Mouse (Mus musculus) right cerebral cortex, postnatal 14 days (tissue): Measurements from ENCODE around the gene Ttc12.

Experiments
- DNase-seq: peaks from one replicate; pipeline ENCODE4 v3.0.0; 2022

The Ttc12 gene

GRCm38 (mm10) chr9:49485892-49486311 is at the start of gene Ttc12:
TSS of gene Ttc12 (minus strand) at chr9:49486225.
- DNase-seq, result peak; percentile 53

GRCm38 (mm10) chr9:49534958-49535357 is 48.9 kb upstream of the Ttc12 start:
- DNase-seq, result no peak

DNA sequence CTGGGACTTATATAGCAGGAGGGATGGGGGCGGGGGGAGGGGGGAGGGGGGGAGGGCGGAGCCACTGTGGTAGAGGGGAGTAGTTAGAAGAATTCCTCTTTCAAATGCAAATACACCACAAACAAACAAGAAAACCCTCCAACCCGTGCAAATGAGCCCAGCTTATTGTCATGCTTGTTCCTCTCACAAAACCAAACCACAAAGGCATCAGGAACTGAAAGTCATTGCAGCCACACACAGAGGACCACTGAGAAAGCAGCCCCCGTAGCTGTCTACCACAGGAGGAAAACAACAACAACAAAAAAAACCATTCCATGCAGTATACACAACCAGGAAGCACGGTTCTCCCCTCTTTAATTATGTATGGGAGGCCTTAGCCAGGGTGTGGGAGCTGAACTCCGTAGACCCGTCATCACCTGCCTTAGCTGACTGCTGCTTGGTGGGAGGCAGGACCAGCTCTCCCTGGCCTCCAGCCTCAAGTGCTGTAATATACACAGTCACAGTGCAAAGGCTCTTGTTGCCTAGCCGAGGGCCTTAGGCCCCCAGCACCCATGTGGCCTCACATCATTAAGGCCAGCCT is 48.0 kb upstream of the Ttc12 start:
- DNase-seq, result no peak

GRCm38 (mm10) chr9:49533455-49533854 is 47.4 kb upstream of the Ttc12 start:
- no peak for DNase-seq

- DNase-seq, result no peak
Observed at GRCm38 (mm10) chr9:49531833-49532232, 45.8 kb upstream of the Ttc12 start.

DNA sequence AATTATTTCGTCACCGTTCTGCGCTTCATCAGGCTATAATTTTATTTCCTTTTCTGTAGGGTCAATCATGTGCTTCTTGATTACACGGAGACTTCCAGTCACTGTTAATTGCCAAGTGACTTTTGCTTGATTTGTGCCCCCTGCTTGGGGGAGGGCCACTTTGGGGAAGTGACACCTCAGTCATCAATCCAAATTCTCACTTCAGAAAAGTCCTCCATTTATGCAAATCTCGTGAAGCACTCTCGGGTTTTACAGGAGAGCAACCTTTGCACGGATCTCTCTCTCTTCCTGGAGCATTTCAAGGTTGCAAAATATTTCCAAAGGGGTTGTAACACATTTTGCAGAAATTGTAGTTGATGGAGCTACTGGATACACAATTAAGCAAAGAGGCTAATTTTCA is 45.2 kb upstream of the Ttc12 start:
- no peak for DNase-seq

- no peak for DNase-seq
Observed at GRCm38 (mm10) chr9:49530739-49531138, 44.7 kb upstream of the Ttc12 start.

DNA sequence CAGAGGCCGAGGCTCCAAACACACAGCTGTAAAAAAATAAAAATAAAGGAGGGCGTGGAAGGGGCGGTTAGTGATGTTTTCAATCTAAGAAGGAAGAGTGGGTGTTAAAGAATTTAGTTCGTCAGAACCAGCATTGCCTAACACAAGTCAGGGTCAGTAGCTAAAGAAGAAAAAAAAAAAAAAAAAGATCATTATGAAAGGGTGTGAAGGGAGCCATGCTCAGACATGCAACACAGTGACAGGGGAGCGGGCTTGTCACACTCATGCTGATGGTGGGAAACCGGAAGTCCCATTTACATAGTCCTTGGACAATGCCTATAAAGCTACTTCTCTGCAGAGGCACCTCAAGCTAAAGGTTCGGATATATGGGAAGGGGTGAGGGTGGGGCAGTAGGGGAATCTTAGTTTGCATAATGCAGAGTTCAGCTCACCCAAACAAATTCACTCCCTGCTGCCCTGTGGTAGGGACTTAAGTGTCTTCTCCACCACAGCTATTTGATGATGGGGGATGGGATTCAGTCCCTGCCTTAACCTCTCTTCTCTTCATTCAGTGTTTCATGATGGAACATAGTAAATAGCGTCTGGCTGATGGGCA is 43.4 kb upstream of the Ttc12 start:
- no peak for DNase-seq

DNA sequence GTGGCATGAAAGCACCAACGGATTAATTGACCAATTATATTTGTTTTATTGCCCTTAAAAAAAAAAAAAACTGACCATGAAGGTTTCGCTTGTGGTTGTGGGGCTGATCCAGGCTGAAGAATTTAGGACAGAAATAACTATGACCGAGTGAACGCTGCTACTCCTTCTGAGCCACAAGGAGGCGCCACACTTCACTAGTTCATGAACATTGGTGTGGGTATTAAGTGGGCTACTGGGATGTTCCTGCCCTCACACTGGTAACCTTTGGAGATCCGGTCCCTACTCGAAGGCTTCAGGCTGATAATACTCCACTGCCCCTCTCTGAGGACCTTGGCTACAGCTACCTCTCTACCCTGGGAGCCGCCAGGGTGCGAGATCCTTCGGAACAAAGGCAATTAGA is 42.9 kb upstream of the Ttc12 start:
- DNase-seq, result peak; percentile 56

GRCm38 (mm10) chr9:49528026-49528425 is 42.0 kb upstream of the Ttc12 start:
- no peak for DNase-seq

- peak; percentile 26 for DNase-seq
Observed at GRCm38 (mm10) chr9:49527340-49527739, 41.3 kb upstream of the Ttc12 start.

DNA sequence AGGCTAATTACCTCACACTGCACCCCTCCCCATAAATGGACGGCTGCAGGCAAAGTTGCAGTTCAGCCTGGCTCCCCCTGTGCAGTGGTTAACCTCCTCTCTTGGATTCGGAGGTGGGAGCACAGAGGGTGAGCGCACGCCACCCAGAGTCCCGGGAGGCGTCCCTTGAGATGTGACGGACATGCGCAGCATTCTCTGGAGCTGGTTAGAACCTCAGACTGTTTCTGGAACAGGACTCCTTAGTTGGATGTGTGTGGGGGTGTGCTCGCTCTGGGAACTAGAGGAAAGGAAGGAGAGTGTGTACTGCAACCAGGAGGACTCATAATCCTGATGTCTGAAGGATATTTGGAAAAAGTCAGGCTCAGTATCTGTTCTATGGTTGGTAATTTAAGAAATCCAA is 38.7 kb upstream of the Ttc12 start:
- DNase-seq, result no peak

- DNase-seq, result no peak
Observed at GRCm38 (mm10) chr9:49523881-49524280, 37.9 kb upstream of the Ttc12 start.

GRCm38 (mm10) chr9:49514306-49514705 is 28.3 kb upstream of the Ttc12 start:
- no peak for DNase-seq

- DNase-seq, result no peak
Observed at GRCm38 (mm10) chr9:49510666-49511065, 24.6 kb upstream of the Ttc12 start.

DNA sequence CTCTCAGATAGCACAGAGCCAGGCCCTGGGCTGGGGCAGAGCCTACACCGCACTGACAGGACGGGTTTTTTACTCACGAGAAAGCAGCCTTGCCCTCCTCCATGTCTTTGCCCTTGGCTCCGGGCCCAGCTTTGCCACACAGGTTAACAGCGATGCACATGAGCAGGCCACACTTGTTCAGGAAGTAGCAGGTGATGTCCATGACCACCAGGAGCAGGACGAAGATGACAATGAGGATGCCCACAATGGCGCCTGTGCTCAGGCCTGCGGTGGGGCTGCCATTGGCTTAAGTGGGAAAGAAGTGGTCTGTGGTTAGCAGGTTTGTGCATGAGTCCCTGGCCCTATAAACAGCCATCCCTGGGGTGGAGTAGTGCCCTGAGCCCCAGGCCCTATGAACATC is 23.6 kb upstream of the Ttc12 start:
- DNase-seq, result no peak

DNA sequence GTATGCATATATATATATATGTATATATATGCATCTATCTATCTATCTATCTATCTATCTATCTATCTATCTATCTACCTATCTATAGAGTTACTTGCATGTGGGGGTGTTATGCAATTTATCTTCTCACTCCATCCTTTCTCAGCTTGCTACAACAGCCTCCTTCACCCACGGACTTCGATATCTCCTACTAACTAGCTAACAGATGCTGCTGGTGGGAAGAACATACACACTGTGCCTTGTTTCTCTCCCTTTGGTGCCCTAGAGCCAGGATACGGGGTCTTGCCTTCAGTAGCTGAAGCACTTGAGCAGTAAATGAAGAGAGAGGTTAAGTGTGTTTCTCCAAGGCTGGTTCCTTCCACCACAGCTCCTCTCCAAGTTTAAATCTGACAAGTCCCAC is 23.1 kb upstream of the Ttc12 start:
- DNase-seq, result no peak

DNA sequence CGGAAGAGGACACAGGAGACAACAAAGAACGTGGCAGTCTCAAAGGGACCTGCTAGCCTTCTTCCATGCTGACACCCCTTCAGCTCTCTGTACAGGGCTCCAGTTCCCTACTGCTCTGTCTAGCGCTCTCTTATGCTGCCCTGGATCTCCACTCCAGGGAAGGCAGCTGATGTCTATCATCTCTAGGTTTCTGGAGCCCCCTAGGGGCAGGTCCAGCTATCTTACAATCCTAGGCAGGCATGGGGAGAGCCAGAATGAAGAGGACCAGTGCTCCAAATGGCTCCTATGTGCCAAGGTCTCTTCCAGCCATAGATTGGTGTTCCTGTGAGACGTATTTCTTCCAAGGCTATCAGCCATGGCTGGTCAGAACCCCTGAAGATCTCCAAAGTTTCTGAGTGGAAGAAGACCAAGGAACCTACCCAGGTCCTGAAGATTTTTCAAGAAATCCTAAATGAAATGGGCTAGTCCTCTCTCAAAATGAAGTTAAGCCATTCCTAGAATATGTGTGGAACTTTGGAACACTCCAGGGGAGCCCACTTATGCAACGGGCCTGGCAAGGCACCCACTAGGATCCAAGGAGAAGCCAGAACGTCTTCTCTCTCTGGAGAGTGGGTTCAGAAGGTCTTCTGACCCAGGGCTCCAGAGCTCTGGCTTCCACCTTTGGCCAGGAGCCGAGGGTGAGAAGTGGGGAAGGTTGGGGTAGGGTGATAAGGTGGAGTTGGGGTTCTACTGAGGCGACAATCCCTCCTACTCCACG is 22.0 kb upstream of the Ttc12 start:
- DNase-seq, result no peak

- DNase-seq, result no peak
Observed at GRCm38 (mm10) chr9:49504658-49505057, 18.6 kb upstream of the Ttc12 start.

GRCm38 (mm10) chr9:49502245-49502644 is 16.2 kb upstream of the Ttc12 start:
- DNase-seq, result no peak

DNA sequence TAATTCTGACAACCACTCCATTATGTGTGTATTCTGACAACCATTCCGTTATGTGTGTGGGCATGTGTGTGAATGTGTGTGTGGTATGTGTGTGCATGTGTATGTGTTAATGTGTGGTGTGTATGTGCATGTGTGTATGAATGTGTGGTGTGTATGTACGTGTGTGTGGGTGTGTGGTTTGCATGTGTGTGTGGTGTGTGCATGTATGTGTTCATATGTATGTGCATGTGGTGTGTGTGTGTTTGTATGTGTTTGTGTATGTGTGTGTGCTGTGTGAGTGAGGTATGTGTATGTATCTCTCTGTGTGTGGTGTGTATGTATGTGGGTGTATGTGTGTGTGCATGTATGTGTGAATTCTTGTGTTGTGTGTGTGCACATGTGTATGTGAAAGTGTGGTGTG is 13.9 kb upstream of the Ttc12 start:
- DNase-seq, result no peak

DNA sequence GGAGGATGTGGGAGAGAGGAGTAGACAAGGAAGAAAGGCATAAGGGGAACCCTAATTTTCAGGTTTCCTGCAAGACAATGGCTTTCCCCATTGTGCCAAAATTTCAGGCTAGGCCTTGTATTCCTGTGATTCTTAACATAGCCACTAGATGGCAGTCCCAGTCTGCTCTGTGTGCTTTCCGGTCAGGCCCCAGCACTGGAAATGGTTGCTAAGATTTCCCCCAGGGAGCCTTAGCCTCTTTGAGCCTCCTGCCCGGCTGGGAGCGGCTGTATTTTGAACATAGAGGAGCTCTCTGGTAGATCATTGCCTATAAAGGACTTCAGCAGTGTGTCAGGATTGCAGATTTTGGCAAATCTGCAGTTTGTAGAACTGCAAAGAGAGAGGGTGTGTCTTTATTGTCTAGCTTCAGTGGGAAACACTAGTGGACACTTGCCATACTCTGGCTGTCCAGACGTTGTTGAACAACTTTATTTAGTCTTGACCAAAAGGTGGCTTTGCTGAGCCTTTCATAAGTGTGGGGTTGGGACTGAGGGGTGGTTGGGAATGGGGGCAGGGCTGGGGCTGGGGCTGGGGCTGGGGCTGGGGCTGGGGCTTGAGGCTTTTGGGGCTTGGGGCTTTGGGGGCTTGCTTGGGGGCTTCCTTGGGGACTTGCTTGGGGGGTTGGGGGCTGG is 8.1 kb upstream of the Ttc12 start:
- no peak for DNase-seq

DNA sequence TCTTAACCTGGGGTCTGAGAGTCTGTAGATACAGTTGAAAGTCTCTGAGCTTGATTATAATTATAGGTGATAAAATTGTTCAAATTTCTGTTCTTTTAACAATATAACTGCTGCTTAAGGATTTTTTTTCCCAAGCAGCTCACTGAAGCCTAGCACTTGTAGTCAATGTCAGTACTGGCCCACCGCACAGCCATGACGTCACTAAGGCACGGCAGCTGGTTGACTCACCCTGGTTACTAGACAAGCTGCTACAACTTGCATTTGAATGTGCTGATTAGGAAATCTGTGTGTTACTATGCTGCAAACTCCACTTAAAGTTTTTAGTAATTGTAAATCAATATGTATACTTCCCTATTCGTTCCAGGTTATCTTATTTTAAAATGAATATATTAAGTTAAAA is 4.6 kb upstream of the Ttc12 start:
- no peak for DNase-seq
